Mouse (Mus musculus) hindlimb bud, embryonic 11.5 days (tissue): ENCODE measurements around the gene Amn1.
A peak's percentile ranks its signal among the peaks of the same experiment; 100 is the strongest.
"Not testable (repeated sequence)": the region's sequence is repeated elsewhere in the genome, so short reads cannot be mapped to it uniquely, and the experiment has no call there.

ENCODE experiments used
- DNase-seq: peaks from one replicate; pipeline ENCODE4 v3.0.0-alpha.2; 2012; ENCODE audit warnings: low read depth, low spot score; ENCODE audit errors: extremely low spot score

Gene Amn1

GRCm38 (mm10) chr6:149155031-149155841 is 33.3 kb downstream of the Amn1 start:
- no peak for DNase-seq

- no peak for DNase-seq
Measured at GRCm38 (mm10) chr6:149154116-149155030, 34.1 kb downstream of the Amn1 start.

GRCm38 (mm10) chr6:149153473-149154115 is 34.9 kb downstream of the Amn1 start:
- no peak for DNase-seq

GRCm38 (mm10) chr6:149152119-149152518 is 36.4 kb downstream of the Amn1 start:
- DNase-seq = no peak

GRCm38 (mm10) chr6:149148436-149149229 is 39.9 kb downstream of the Amn1 start:
- no peak for DNase-seq

GRCm38 (mm10) chr6:149145143-149145542 is 43.4 kb downstream of the Amn1 start:
- no peak for DNase-seq

GRCm38 (mm10) chr6:149141393-149142173 is 46.9 kb downstream of the Amn1 start:
- DNase-seq = peak; percentile 78

- DNase-seq = no peak
Measured at GRCm38 (mm10) chr6:149139471-149139870, 49.0 kb downstream of the Amn1 start, which contains the start of gene Etfbkmt. Gene Etfbkmt, plus strand, starts transcription at chr6:149139849.

- DNase-seq = no peak
Measured at GRCm38 (mm10) chr6:149139011-149139410, 49.5 kb downstream of the Amn1 start.

GRCm38 (mm10) chr6:149137936-149138335 is 50.6 kb downstream of the Amn1 start:
- DNase-seq = no peak

GRCm38 (mm10) chr6:149135631-149136030 is 52.9 kb downstream of the Amn1 start:
- no peak for DNase-seq

GRCm38 (mm10) chr6:149134391-149135150 is 53.9 kb downstream of the Amn1 start:
- no peak for DNase-seq

GRCm38 (mm10) chr6:149132311-149133077 is 56.0 kb downstream of the Amn1 start:
- peak; percentile 78 for DNase-seq

GRCm38 (mm10) chr6:149131111-149131510 is 57.4 kb downstream of the Amn1 start:
- DNase-seq = no peak

- DNase-seq = not testable (repeated sequence)
Measured at GRCm38 (mm10) chr6:149129870-149130269, 58.6 kb downstream of the Amn1 start, which contains the start of gene Gm10203. Gene Gm10203, plus strand, starts transcription at chr6:149130170.

GRCm38 (mm10) chr6:149126675-149127074 is 61.8 kb downstream of the Amn1 start:
- no peak for DNase-seq

- no peak for DNase-seq
Measured at GRCm38 (mm10) chr6:149123042-149123441, 65.5 kb downstream of the Amn1 start.

- no peak for DNase-seq
Measured at GRCm38 (mm10) chr6:149119853-149120252, 68.7 kb downstream of the Amn1 start.
